Mouse (Mus musculus): ENCODE measurements around the gene Tex2. TPM values are rescaled to one million over a fixed set of nuclear protein-coding genes. Genes with fewer than 3 reads are reported as not detected.
"Not testable (repeated sequence)": the region's sequence is repeated elsewhere in the genome, so short reads cannot be mapped to it uniquely, and the experiment has no call there.

The Tex2 gene
- polyA plus RNA-seq, 1 experiment from 2014 or later: 11.9 TPM

DNA sequence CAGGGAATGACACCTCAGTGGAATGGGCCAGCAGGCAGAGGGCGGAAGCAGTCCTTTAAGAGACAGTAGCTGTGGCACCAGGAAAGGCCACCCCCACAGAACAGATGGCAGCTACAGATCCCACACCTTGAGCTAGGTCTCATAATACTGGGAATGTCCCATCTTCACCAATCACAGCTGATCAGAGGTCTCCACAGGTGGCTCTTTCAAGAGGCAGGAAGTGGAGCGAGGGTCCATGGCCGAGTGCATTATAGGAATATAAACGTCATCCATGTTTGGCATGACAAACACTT is 109.9 kb downstream of the Tex2 start:
- Histone ChIP-seq H3K27ac (ENCODE audit: low read depth, low read length) (no peak overlapping the region), H3K9me3 (replicated peaks; ENCODE audit: control insufficient read depth, low read length) (no peaks in the 10 kb centered on the region), H3K4me1 (ENCODE audit: control insufficient read depth, insufficient read depth, low read length) (no peaks in the 10 kb centered on the region), H3K4me2 (ENCODE audit: low read length) (no peak overlapping the region), H3K27me3 (replicated peaks; ENCODE audit: control insufficient read depth, insufficient read depth, low read length) (no peaks in the 10 kb centered on the region), H3K36me3 (ENCODE audit: control insufficient read depth, insufficient read depth, low read length) (no peaks in the 10 kb centered on the region), H3K9ac (ENCODE audit: low read length) (no peak overlapping the region), H3K4me3 (ENCODE audit: low read depth, low read length) (no peak overlapping the region)
- 85% methylated on average over 4 of the region's 4 CpGs for WGBS
- no peak for ATAC-seq
- no peak for DNase-seq (ENCODE audit: low spot score)

DNA sequence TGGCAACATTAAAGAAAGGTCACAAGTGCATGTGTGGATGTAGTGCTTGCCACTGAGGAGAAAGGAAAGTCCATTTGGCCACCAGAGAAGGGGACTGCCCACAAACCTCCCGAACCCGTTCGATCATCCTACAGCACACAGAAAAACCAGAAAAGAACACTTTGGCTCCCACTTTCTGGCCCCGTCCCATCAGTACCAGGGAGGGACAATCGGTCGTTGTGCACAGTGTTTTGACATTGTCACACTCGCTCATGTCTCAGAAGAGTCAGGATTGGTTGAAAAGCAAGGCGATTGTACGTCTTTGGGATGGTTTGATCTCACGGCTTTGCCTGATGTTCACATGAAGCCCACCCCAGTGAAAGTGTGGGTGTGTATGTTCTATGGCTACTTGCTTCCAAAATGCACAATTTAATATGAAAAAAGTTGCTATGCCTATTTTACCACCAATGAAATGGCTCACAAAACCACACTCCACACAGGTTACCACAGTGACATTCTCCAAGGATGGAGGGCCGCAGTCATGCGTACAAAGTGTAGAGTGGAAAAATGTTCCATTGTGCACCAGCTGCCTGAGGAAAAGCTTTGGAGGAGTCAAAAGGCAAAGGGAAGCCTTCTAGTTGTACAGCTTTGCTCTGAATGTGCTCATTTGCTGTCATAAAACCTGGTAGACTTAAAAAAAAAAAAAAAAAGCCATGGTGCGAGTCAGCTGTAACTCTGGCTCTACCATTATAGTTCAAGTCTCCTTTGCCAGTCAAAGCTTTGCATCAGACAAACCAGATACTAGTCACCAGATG is 110.4 kb downstream of the Tex2 start:
- no peaks in the 10 kb centered on the region for H3K4me1 ChIP-seq (ENCODE audit: control insufficient read depth, insufficient read depth, low read length)
- H3K27ac ChIP-seq (ENCODE audit: low read depth, low read length): peak overlapping the region; percentile 50; the same call in 1 of the 2 replicates
- 53% methylated on average over 13 of the region's 13 CpGs for WGBS

DNA sequence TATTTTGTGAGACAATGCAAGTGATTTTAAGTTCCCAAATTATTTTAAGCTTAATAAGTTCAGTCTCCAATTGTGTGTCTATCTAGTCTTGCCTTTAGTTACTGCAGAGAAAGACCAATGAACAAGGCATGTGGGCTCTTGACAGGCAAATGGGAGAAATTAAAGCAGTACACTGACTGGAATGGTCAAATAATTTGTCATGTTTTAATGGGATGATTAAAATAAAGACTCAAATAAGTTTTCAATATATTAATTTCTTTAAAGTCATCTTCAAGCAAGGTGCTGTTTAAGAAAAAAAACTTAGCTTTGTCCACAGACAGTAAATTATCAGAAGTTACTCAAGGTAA is 111.1 kb downstream of the Tex2 start:
- H3K27me3 ChIP-seq (replicated peaks; ENCODE audit: control insufficient read depth, insufficient read depth, low read length): no peaks in the 10 kb centered on the region
- no peaks in the 10 kb centered on the region for H3K36me3 ChIP-seq (ENCODE audit: control insufficient read depth, insufficient read depth, low read length)
- peak overlapping the region; percentile 98; the same call in 1 of the 2 replicates for H3K27ac ChIP-seq (ENCODE audit: low read depth, low read length)
- H3K4me2 ChIP-seq (ENCODE audit: low read length): peak overlapping the region; percentile 69
- no peak for ATAC-seq
- no peaks in the 10 kb centered on the region for H3K4me1 ChIP-seq (ENCODE audit: control insufficient read depth, insufficient read depth, low read length)
- no peaks in the 10 kb centered on the region for H3K9me3 ChIP-seq (replicated peaks; ENCODE audit: control insufficient read depth, low read length)
- peak overlapping the region; percentile 100; the same call in 1 of the 2 replicates for H3K9ac ChIP-seq (ENCODE audit: low read length)
- DNase-seq (ENCODE audit: low spot score): no peak
- H3K4me3 ChIP-seq (ENCODE audit: low read depth, low read length): peak overlapping the region; percentile 91

More for the DNA sequence above, 110.4 kb downstream of the Tex2 start:
- no peaks in the 10 kb centered on the region for H3K9me3 ChIP-seq (replicated peaks; ENCODE audit: control insufficient read depth, low read length)
- no peak overlapping the region for H3K9ac ChIP-seq (ENCODE audit: low read length)
- ATAC-seq: no peak
- H3K4me3 ChIP-seq (ENCODE audit: low read depth, low read length): no peak overlapping the region
- H3K27me3 ChIP-seq (replicated peaks; ENCODE audit: control insufficient read depth, insufficient read depth, low read length): no peaks in the 10 kb centered on the region
- no peaks in the 10 kb centered on the region for H3K36me3 ChIP-seq (ENCODE audit: control insufficient read depth, insufficient read depth, low read length)
- DNase-seq (ENCODE audit: low spot score): no peak
- no peak overlapping the region for H3K4me2 ChIP-seq (ENCODE audit: low read length)

DNA sequence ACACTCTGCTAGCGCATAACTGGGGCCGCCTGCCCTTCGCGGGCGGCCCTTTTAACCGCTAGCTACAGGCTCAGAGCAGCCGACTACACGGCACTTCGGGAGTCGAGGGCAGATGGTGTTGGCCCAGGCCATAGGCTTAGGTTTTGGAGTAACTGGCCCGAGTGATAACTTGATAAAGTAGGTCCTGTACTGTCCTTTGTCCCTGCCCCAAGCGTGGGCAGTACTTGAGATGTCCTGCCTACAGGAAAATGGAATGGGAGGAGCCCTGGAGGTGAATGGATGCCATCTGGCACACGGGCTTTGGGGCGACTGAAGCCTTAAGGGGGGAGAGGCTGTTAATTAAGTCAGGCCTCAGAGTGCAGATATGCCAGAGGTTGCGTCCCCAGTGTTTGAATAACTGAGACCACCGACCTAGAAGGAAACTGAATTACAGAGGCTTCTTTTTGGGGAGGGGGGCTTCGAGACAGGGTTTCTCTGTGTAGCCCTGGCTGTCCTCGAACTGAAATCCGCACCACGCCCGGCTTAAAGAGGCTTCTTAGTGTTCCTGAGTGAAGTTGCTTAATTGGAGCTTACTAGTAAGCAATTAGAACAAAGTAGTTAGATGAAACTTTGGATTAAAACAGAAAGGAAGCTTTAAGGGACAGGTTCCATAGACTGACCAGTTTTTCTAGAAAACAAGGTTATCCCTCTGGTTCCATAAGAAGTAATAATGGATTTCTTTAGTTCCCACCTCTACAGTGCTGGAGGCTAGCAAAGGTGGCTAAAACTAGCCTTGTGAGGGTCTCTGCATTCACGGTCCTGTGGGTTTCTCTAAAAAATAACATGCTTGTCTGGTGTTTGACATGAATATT is 111.7 kb downstream of the Tex2 start:
- peak; percentile 67 for ATAC-seq

GRCm38 (mm10) chr11:106500393-106501307 is 112.6 kb downstream of the Tex2 start:
- H3K4me2 ChIP-seq (ENCODE audit: low read length): peak overlapping the region; percentile 69
- peak; percentile 98 for ATAC-seq
- H3K27me3 ChIP-seq (replicated peaks; ENCODE audit: control insufficient read depth, insufficient read depth, low read length): no peaks in the 10 kb centered on the region
- H3K9me3 ChIP-seq (replicated peaks; ENCODE audit: control insufficient read depth, low read length): no peaks in the 10 kb centered on the region
- peak overlapping the region; percentile 91 for H3K4me3 ChIP-seq (ENCODE audit: low read depth, low read length)
- peak; percentile 100 for DNase-seq (ENCODE audit: low spot score)
- WGBS: under 1% methylated on average over 53 of the region's 55 CpGs
- H3K36me3 ChIP-seq (ENCODE audit: control insufficient read depth, insufficient read depth, low read length): no peaks in the 10 kb centered on the region
- peak overlapping the region; percentile 98 for H3K27ac ChIP-seq (ENCODE audit: low read depth, low read length)
- no peaks in the 10 kb centered on the region for H3K4me1 ChIP-seq (ENCODE audit: control insufficient read depth, insufficient read depth, low read length)
- H3K9ac ChIP-seq (ENCODE audit: low read length): peak overlapping the region; percentile 100

More for the DNA sequence above, 111.7 kb downstream of the Tex2 start:
- peak overlapping the region; percentile 98 for H3K27ac ChIP-seq (ENCODE audit: low read depth, low read length)
- H3K4me1 ChIP-seq (ENCODE audit: control insufficient read depth, insufficient read depth, low read length): no peaks in the 10 kb centered on the region
- no peaks in the 10 kb centered on the region for H3K27me3 ChIP-seq (replicated peaks; ENCODE audit: control insufficient read depth, insufficient read depth, low read length)
- peak; percentile 87 for DNase-seq (ENCODE audit: low spot score)
- no peaks in the 10 kb centered on the region for H3K36me3 ChIP-seq (ENCODE audit: control insufficient read depth, insufficient read depth, low read length)
- no peaks in the 10 kb centered on the region for H3K9me3 ChIP-seq (replicated peaks; ENCODE audit: control insufficient read depth, low read length)
- peak overlapping the region; percentile 69 for H3K4me2 ChIP-seq (ENCODE audit: low read length)
- under 1% methylated on average over 22 of the region's 22 CpGs for WGBS
- peak overlapping the region; percentile 91 for H3K4me3 ChIP-seq (ENCODE audit: low read depth, low read length)
- H3K9ac ChIP-seq (ENCODE audit: low read length): peak overlapping the region; percentile 100

DNA sequence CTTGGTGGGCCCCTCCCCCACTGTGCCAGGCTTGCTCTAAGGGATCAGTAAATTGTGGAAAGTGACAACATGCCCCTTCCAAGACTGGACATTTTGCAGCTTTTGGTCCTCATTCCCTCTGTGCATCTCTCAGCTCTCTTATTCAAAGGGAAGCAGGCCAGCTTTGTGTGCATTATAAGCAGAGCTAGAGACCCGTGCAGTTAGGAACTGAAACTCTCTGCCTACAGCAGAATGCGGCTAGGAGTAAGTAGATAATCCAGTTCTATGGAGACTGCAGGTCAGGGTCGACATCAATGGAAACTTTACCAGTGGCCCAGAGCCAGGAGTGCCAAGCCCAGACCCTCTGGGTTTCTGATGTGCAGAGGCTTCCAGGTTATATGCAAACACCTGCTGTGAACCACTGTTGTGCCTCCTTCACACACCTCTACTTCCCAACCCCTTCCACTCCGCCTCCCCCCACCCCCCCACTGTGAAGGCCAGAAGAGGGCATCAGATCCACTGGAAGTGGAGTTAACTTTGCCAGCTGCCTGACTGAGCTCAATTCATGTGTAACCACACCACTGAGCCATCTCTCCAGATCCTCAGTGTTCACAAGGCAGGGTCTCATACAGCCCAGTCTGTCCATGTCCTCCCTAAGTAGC is 114.4 kb downstream of the Tex2 start:
- ATAC-seq: no peak
- 20% methylated on average over 4 of the region's 4 CpGs for WGBS
- Histone ChIP-seq H3K4me2 (ENCODE audit: low read length) (no peak overlapping the region), H3K27me3 (replicated peaks; ENCODE audit: control insufficient read depth, insufficient read depth, low read length) (no peaks in the 10 kb centered on the region), H3K4me3 (ENCODE audit: low read depth, low read length) (no peak overlapping the region), H3K27ac (ENCODE audit: low read depth, low read length) (no peak overlapping the region), H3K36me3 (ENCODE audit: control insufficient read depth, insufficient read depth, low read length) (no peaks in the 10 kb centered on the region), H3K9me3 (replicated peaks; ENCODE audit: control insufficient read depth, low read length) (no peaks in the 10 kb centered on the region), H3K9ac (ENCODE audit: low read length) (no peak overlapping the region), H3K4me1 (ENCODE audit: control insufficient read depth, insufficient read depth, low read length) (no peaks in the 10 kb centered on the region)
- DNase-seq (ENCODE audit: low spot score): no peak

DNA sequence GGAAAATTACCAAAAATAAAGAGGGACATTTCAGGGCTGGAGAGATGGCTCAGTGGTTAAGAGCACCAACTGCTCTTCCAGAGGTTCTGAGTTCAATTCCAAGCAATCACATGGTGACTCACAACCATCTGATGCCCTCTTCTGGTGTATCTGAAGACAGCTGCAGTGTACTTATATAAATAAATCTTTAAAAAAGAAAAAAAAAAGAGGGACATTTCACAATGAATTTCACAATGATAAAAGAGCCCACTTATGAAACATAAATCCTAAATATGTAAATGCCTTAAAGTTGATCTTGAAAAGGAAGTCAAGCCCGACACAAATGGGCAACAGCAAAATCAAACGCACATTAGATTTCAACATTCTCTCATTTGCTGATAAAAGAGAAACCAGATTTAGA is 115.3 kb downstream of the Tex2 start:
- H3K27ac ChIP-seq (ENCODE audit: low read depth, low read length): no peak overlapping the region
- H3K27me3 ChIP-seq (replicated peaks; ENCODE audit: control insufficient read depth, insufficient read depth, low read length): no peaks in the 10 kb centered on the region
- no peak overlapping the region for H3K4me2 ChIP-seq (ENCODE audit: low read length)
- no peaks in the 10 kb centered on the region for H3K36me3 ChIP-seq (ENCODE audit: control insufficient read depth, insufficient read depth, low read length)
- WGBS: 91% methylated on average over 2 of the region's 2 CpGs
- H3K9ac ChIP-seq (ENCODE audit: low read length): no peak overlapping the region
- H3K4me3 ChIP-seq (ENCODE audit: low read depth, low read length): no peak overlapping the region
- DNase-seq (ENCODE audit: low spot score) (no peak), ATAC-seq (no peak)
- no peaks in the 10 kb centered on the region for H3K9me3 ChIP-seq (replicated peaks; ENCODE audit: control insufficient read depth, low read length)
- no peaks in the 10 kb centered on the region for H3K4me1 ChIP-seq (ENCODE audit: control insufficient read depth, insufficient read depth, low read length)

DNA sequence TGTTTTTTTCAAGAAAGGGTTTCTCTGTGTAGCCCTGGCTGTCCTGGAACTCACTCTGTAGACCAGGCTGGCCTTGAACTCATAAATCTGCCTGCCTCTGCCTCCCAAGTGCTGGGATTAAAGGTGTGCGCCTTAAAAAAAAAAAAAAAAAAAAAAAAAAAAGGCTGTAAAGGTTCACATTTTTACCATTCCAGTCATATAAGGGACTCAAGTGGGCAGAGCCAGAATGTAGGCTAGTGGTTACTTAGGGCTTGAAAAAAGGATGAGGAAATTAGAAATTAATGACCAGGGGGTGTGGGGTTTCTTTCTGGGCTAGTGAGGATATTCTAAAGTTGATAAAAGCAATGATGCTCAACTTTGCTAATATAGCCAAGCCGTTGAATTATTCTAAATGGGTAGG is 116.2 kb downstream of the Tex2 start:
- 94% methylated on average over 2 of the region's 2 CpGs for WGBS
- ATAC-seq: not testable (repeated sequence)

More for the DNA sequence above, 116.2 kb downstream of the Tex2 start:
- not testable (repeated sequence) for H3K36me3 ChIP-seq (ENCODE audit: control insufficient read depth, insufficient read depth, low read length); H3K4me3 ChIP-seq (ENCODE audit: low read depth, low read length); DNase-seq (ENCODE audit: low spot score); H3K4me2 ChIP-seq (ENCODE audit: low read length); H3K4me1 ChIP-seq (ENCODE audit: control insufficient read depth, insufficient read depth, low read length); H3K27me3 ChIP-seq (replicated peaks; ENCODE audit: control insufficient read depth, insufficient read depth, low read length); H3K9me3 ChIP-seq (replicated peaks; ENCODE audit: control insufficient read depth, low read length); H3K27ac ChIP-seq (ENCODE audit: low read depth, low read length); H3K9ac ChIP-seq (ENCODE audit: low read length)
